Mouse (Mus musculus) subcutaneous adipose tissue, adult 2 months (tissue): ENCODE measurements around the gene Rapgef4. TPM values are rescaled to one million over a fixed set of nuclear protein-coding genes. Genes with fewer than 3 reads are reported as not detected.

Experiments used
- polyA plus RNA-seq: library from polyadenylated mRNA; depleted of rRNA; stranded (reverse); fragments of >200 nt; gene quantifications from 2 replicates; pipeline ENCODE4 v1.2.3, GENCODE M21; 2012; ENCODE audit warnings: low replicate concordance; rRNA removed

The Rapgef4 gene
- 2.0 and 8.9 TPM in 2 replicates for polyA plus RNA-seq

GRCm38 (mm10) chr2:71980771-71981342 is at the start of gene Rapgef4:
Gene Rapgef4 (plus strand): TSS chr2:71981240.

GRCm38 (mm10) chr2:72285256-72285887 is 304.3 kb downstream of the Rapgef4 start, which contains the start of gene Map3k20:
Gene Map3k20 (plus strand): TSS chr2:72285637.

Other genes starting within 250 kb of the Rapgef4 start
- gene Itga6, start 235.6 kb upstream of the Rapgef4 start, polyA plus RNA-seq, result 61.3 and 101 TPM in 2 replicates
- 17.0 and 18.4 TPM in 2 replicates for gene Pdk1, start 108.0 kb upstream of the Rapgef4 start, polyA plus RNA-seq